Mouse (Mus musculus): ENCODE measurements around the gene Kcne1l. TPM values are rescaled to one million over a fixed set of nuclear protein-coding genes. Genes with fewer than 3 reads are reported as not detected.

Gene Kcne1l
- total RNA-seq (2023) = 0.52 TPM in 1 of 4 replicates, not detected in the others

GRCm38 (mm10) chrX:142305869-142306581 is at the start of gene Kcne1l:
Gene Kcne1l, minus strand, starts transcription at chrX:142306294.

Other genes with a start within 250 kb of the Kcne1l start
- gene Gucy2f, start 109.4 kb downstream of the Kcne1l start, total RNA-seq (2023) = not detected in 4 replicates
- gene Nxt2, start 79.5 kb downstream of the Kcne1l start, total RNA-seq (2023) = 5.5 to 10.7 TPM (median 7.6 TPM) in 4 replicates
- gene Acsl4, start 84.2 kb upstream of the Kcne1l start, total RNA-seq (2023) = 15.8 to 19.1 TPM (median 17.7 TPM) in 4 replicates

Measured in B cell, adult 62 days (primary cell).